Mouse (Mus musculus) cortical plate, adult 2 months (tissue): ENCODE data around the gene Hist1h4h. TPM values are rescaled to one million over a fixed set of nuclear protein-coding genes. Genes with fewer than 3 reads are reported as not detected.
"Not testable (repeated sequence)": the region's sequence is repeated elsewhere in the genome, so short reads cannot be mapped to it uniquely, and the experiment has no call there.

Experiments used
- H3K27ac ChIP-seq: fragments of 200-500 bp; 2 replicates; pipeline ENCODE4 v1.5.1; 2012; ENCODE audit warnings: low read length, control low read depth, inconsistent platforms; ENCODE audit not compliant: insufficient read depth
- H3K4me1 ChIP-seq: fragments of 200-500 bp; 2 replicates; pipeline ENCODE4 v1.6.1; 2011; ENCODE audit warnings: low read length; ENCODE audit not compliant: control insufficient read depth, insufficient read depth
- H3K4me3 ChIP-seq: fragments of 200-500 bp; 2 replicates; pipeline ENCODE4 v1.5.1; 2011; ENCODE audit warnings: mild to moderate bottlenecking, low read length, control low read depth; ENCODE audit not compliant: insufficient read depth
- CTCF ChIP-seq: fragments of 200-500 bp; IDR thresholded peaks from 2 replicates; pipeline ENCODE4 v1.5.1; 2011; ENCODE audit warnings: mild to moderate bottlenecking, control low read depth, low read length; ENCODE audit not compliant: insufficient read depth; ENCODE audit errors: extremely low read depth
- POLR2A ChIP-seq: fragments of 200-500 bp; IDR thresholded peaks from 2 replicates; pipeline ENCODE4 v1.6.1; 2011; ENCODE audit warnings: mild to moderate bottlenecking, low read length, control low read depth; ENCODE audit not compliant: insufficient read depth; ENCODE audit errors: extremely low read depth
- polyA plus RNA-seq: library from polyadenylated mRNA; depleted of rRNA; stranded (reverse); fragments of >200 nt; gene quantifications from 2 replicates; pipeline ENCODE4 v1.2.3, GENCODE M21; 2012

The Hist1h4h gene
- polyA plus RNA-seq, 1 experiment = 34.8 TPM

DNA sequence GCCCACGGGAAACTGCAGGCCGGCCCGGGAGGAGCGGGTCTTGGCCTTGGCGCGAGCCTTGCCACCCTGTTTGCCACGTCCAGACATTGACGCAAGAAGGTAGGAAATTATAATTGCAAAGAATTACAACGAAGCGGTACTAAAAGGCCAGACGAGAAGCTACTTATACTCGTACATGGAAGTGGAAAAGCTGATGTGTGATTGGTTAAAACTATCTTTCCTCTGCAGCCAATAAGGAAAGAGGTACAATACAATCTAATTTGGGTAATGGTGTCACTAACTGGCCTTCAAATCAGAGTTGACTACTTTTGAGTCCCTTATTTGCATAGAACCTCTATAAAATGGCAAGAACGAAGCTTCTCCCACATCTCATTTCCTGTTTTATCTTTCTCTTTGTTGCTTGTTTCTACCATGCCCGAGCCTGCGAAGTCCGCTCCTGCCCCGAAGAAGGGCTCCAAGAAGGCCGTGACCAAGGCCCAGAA lies 40.2 kb downstream of the Hist1h4h start, which contains the start of the genes Hist1h2ae and Hist1h2bg:
TSS of gene Hist1h2ae (minus strand) at position 199 of the 482 bp plus-strand sequence.
TSS of gene Hist1h2bg (plus strand) at position 375 of the 482 bp plus-strand sequence.
- peaks cover 2% of the 10 kb centered on the region; the same call in 1 of the 2 replicates for H3K4me1 ChIP-seq
- TF ChIP-seq CTCF = no peak
- TF ChIP-seq POLR2A = peak; percentile 75
- H3K4me3 ChIP-seq = peak within 1 kb of the TSS; percentile 69
- H3K27ac ChIP-seq = peak within 1 kb of the TSS; percentile 99

DNA sequence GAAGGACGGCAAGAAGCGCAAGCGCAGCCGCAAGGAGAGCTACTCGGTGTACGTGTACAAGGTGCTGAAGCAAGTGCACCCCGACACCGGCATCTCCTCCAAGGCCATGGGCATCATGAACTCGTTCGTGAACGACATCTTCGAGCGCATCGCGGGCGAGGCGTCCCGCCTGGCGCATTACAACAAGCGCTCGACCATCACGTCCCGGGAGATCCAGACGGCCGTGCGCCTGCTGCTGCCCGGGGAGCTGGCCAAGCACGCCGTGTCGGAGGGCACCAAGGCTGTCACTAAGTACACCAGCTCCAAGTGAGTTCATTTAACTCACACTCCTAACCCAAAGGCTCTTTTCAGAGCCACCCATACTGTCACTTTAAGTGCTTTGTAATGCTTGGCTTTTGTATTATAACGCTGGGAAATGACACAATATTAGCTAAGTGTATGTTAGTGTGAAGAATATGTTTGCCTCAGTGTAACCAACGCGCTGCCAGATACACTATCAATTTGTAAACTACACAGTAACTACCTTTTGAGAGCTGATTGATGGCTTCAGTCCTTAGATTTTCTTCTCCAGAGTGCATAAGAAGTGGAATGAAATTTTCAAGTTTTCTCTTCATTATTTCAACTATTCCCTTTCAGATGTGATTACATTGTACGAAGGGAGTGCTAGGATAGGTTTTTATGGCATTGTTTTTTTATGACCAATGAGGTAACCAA lies 40.8 kb downstream of the Hist1h4h start:
- Histone ChIP-seq H3K4me3 (peak overlapping the region; percentile 69), H3K27ac (peak overlapping the region; percentile 96)
- H3K4me1 ChIP-seq = not testable (repeated sequence)

DNA sequence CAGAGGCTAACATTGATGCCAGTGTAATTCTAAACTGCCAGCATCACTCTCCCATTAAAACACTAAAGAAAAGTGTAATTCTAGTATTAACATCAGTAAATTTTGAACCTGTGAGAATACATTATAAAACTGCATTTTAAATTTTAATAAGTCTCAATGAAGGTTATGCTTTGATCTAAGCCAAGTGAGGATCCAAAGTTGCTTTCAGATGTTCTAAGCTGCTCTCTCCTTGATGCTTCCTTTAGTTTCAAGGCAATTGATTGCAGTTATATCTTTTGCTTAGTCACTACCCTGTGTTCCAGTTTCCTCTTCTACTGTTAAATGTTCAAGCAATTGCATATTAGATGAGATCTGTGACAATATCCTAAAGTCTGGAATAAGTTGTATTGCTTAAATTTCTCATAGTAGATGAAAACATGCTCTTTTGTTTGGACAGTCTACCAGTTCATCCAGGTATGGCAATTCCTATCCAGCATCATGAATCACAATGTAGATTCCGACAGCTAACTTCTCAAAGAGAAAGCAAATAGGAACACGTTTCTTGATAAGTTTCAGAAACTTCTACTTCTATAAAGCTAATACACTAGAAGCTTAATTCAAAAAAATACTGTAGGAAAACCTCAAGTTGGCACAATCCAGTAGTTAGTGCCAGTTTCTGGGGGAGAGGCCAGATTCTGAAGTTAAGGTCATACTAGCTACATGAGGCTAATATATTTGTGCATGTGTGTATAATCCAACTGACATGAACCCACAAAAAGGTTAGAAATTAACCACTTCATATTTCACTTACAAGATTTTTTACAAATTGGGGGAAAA lies 41.6 kb downstream of the Hist1h4h start:
- Histone ChIP-seq H3K27ac (no peak overlapping the region), H3K4me3 (peak overlapping the region; percentile 69; the same call in 1 of the 2 replicates), H3K4me1 (peaks cover 2% of the 10 kb centered on the region; the same call in 1 of the 2 replicates)
- no peak for TF ChIP-seq POLR2A
- no peak for TF ChIP-seq CTCF

DNA sequence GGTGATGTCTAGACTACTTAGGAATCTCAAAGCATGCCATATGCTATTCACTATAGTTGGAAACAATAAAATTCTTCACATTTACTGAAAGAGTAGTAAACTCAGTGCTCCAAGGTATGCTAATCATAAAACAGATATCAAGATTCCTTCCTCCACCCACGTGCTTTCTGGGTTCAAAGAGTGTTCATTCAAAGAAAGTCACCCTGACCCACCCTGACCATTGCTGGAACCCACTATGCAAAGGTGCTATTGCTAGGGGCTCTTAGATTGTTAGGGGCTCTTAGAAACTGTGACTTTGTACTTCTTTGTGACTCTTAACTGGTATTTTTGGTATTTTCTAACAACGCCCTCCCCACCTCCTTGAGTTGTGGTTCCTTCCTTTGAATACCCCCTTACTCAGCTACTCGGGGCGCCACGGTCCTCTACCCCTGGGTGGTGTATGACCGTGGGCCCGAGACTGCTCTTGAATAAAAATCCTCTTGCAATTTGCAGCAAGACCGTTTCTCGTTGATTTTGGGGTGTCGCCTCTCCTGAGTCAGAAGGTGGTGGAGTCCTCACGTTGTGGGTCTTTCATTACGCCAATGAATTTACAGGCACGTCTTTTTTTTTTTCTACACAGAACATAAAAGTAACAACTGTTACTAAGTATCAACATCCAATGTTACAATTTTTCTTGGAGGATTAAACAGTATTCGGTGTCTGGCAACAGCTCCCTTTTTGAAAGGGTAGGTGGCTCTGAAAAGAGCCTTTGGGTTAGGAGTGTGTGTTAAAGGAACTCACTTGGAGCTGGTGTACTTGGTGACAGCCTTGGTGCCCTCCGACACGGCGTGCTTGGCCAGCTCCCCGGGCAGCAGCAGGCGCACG lies 42.4 kb downstream of the Hist1h4h start:
- H3K4me1 ChIP-seq, H3K27ac ChIP-seq: not testable (repeated sequence)
- H3K4me3 ChIP-seq = peak overlapping the region; percentile 69; the same call in 1 of the 2 replicates

DNA sequence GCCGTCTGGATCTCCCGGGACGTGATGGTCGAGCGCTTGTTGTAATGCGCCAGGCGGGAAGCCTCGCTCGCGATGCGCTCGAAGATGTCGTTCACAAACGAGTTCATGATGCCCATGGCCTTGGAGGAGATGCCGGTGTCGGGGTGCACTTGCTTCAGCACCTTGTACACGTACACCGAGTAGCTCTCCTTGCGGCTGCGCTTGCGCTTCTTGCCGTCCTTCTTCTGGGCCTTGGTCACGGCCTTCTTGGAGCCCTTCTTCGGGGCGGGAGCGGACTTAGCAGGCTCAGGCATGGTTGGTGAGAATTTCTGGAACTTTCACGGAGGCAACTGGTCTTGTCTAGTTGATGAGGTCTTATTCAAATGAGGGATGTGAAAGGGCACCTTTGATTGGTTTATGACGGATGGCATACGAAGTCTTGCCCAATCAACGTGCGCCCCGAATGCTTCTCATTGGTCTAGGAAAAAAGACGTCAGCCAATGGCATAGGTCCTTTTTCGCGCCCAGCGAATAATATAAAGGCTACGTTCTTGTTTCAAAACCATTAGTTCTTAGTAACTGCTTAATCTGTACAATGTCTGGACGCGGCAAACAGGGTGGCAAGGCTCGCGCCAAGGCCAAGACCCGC lies 43.2 kb downstream of the Hist1h4h start, which contains the start of the genes Hist1h2bf and Hist1h2ad:
TSS of gene Hist1h2bf (minus strand) at position 299 of the 627 bp plus-strand sequence.
TSS of gene Hist1h2ad (plus strand) at position 484 of the 627 bp plus-strand sequence.
- H3K27ac ChIP-seq = peak within 1 kb of the TSS; percentile 95
- peak within 1 kb of the TSS; percentile 32 for H3K4me3 ChIP-seq
- not testable (repeated sequence) for H3K4me1 ChIP-seq

DNA sequence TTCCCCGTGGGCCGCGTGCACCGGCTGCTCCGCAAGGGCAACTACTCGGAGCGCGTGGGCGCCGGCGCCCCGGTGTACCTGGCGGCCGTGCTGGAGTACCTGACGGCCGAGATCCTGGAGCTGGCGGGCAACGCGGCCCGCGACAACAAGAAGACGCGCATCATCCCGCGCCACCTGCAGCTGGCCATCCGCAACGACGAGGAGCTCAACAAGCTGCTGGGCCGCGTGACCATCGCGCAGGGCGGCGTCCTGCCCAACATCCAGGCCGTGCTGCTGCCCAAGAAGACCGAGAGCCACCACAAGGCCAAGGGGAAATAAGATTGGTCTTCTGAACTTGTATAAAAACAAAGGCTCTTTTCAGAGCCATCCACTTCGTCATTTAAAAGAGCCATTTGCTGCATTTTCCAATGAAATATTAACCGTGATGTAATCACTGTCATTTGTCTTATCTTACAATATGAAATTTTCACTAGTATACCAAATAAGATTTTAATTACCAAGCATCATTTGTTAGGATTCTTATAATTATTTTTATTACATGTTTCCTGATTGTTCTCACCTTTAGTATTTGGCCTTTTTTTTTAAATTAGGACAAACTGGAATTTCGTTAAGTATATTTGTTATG lies 43.8 kb downstream of the Hist1h4h start:
- H3K4me3 ChIP-seq, H3K4me1 ChIP-seq: not testable (repeated sequence)
- H3K27ac ChIP-seq = peak overlapping the region; percentile 95

DNA sequence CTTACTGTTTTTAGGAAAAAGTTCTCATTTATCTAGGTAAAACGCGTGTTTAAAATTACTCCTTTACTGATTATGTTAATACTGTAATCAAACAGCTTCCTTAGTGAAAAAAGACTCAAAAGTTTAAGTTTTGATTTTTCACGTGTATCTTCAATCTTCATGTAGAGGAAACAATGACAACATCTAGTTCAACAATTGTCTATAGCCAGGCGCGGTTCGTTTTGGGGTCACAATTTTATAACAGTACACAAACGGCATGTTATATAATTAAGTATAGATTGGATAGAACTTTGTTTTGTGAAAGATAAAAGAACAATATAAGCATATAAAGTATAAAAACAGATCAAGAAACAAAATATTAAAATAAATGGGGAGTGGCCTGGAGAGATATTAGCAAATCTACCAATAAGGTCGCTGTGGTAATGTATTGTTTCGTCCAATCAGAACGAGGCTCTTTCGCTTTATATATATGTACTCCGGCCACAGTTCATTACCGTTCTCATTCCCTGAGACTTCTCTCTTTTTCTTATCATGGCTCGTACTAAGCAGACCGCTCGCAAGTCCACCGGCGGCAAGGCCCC lies 44.5 kb downstream of the Hist1h4h start, which contains the start of gene Hist1h3d:
TSS of gene Hist1h3d (plus strand) at position 493 of the 581 bp plus-strand sequence.
- Histone ChIP-seq H3K4me3 (peak within 1 kb of the TSS; percentile 58), H3K27ac (peak within 1 kb of the TSS; percentile 95), H3K4me1 (peaks cover 2% of the 10 kb centered on the region; the same call in 1 of the 2 replicates)
- TF ChIP-seq POLR2A (peak; percentile 49; the same call in 1 of the 2 replicates), CTCF (no peak)

DNA sequence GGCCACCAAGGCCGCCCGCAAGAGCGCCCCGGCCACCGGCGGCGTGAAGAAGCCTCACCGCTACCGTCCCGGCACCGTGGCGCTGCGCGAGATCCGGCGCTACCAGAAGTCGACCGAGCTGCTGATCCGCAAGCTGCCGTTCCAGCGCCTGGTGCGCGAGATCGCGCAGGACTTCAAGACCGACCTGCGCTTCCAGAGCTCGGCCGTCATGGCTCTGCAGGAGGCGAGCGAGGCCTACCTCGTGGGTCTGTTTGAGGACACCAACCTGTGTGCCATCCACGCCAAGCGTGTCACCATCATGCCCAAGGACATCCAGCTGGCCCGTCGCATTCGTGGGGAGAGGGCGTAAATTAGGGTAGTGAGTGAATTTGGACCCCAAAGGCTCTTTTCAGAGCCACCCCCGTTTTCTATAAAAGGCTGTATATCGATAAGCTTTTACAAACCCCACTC lies 45.0 kb downstream of the Hist1h4h start:
- H3K4me3 ChIP-seq = peak overlapping the region; percentile 58
- H3K4me1 ChIP-seq, H3K27ac ChIP-seq: not testable (repeated sequence)
